Mouse (Mus musculus): ENCODE results near the gene Vwa1. TPM values are rescaled to one million over a fixed set of nuclear protein-coding genes. Genes with fewer than 3 reads are reported as not detected.

Gene Vwa1
- polyA plus RNA-seq, 1 experiment from 2014 or later: 10.0 TPM

GRCm38 (mm10) chr4:155762357-155762756 lies 12.1 kb downstream of the Vwa1 start:
- no peaks in the 10 kb centered on the region for H3K36me3 ChIP-seq (ENCODE audit: control insufficient read depth, insufficient read depth, low read length)
- peaks cover 10% of the 10 kb centered on the region for H3K4me1 ChIP-seq (replicated peaks; ENCODE audit: control insufficient read depth, insufficient read depth, low read length)
- H3K27me3 ChIP-seq (ENCODE audit: control insufficient read depth, insufficient read depth, low read length): no peaks in the 10 kb centered on the region
- no peak overlapping the region for H3K4me3 ChIP-seq (ENCODE audit: low read depth, low read length)
- no peaks in the 10 kb centered on the region for H3K9me3 ChIP-seq (ENCODE audit: control insufficient read depth, low read length)
- H3K4me2 ChIP-seq (ENCODE audit: low read depth, low read length, severe bottlenecking): no peak overlapping the region
- ATAC-seq (replicated peaks; ENCODE audit: low FRiP score) (no peak), DNase-seq (ENCODE audit: low spot score) (no peak)
- no peak overlapping the region for H3K27ac ChIP-seq (ENCODE audit: low read depth, low read length)
- 93% methylated on average over 3 of the region's 3 CpGs for WGBS
- no peak overlapping the region for H3K9ac ChIP-seq (ENCODE audit: low read length)

- H3K27ac ChIP-seq (ENCODE audit: low read depth, low read length): no peak overlapping the region
- H3K4me1 ChIP-seq (replicated peaks; ENCODE audit: control insufficient read depth, insufficient read depth, low read length): peaks cover 10% of the 10 kb centered on the region
- 3% methylated on average over 28 of the region's 28 CpGs for WGBS
- DNase-seq (ENCODE audit: low spot score) (no peak), ATAC-seq (replicated peaks; ENCODE audit: low FRiP score) (0 out of 2 replicates have a peak, but pooled peaks have one; percentile 2)
- peak overlapping the region; percentile 91 for H3K4me2 ChIP-seq (ENCODE audit: low read depth, low read length, severe bottlenecking)
- peak overlapping the region; percentile 76 for H3K9ac ChIP-seq (ENCODE audit: low read length)
- peak overlapping the region; percentile 81 for H3K4me3 ChIP-seq (ENCODE audit: low read depth, low read length)
- H3K36me3 ChIP-seq (ENCODE audit: control insufficient read depth, insufficient read depth, low read length): no peaks in the 10 kb centered on the region
- H3K27me3 ChIP-seq (ENCODE audit: control insufficient read depth, insufficient read depth, low read length): no peaks in the 10 kb centered on the region
- no peaks in the 10 kb centered on the region for H3K9me3 ChIP-seq (ENCODE audit: control insufficient read depth, low read length)
These were observed 13.0 kb downstream of the Vwa1 start for GRCm38 (mm10) chr4:155761356-155762099.

- H3K27ac ChIP-seq (ENCODE audit: low read depth, low read length): no peak within 1 kb of the TSS
- H3K9me3 ChIP-seq (ENCODE audit: control insufficient read depth, low read length): no peaks in the 10 kb centered on the region
- peak within 1 kb of the TSS; percentile 76 for H3K9ac ChIP-seq (ENCODE audit: low read length)
- 0% methylated on average over 68 of the region's 68 CpGs for WGBS
- H3K27me3 ChIP-seq (ENCODE audit: control insufficient read depth, insufficient read depth, low read length): no peaks in the 10 kb centered on the region
- DNase-seq (ENCODE audit: low spot score): peak; percentile 98
- peak within 1 kb of the TSS; percentile 81 for H3K4me3 ChIP-seq (ENCODE audit: low read depth, low read length)
- H3K36me3 ChIP-seq (ENCODE audit: control insufficient read depth, insufficient read depth, low read length): no peaks in the 10 kb centered on the region; the same call in 1 of the 2 replicates
- H3K4me2 ChIP-seq (ENCODE audit: low read depth, low read length, severe bottlenecking): peak within 1 kb of the TSS; percentile 91
- peaks cover 10% of the 10 kb centered on the region for H3K4me1 ChIP-seq (replicated peaks; ENCODE audit: control insufficient read depth, insufficient read depth, low read length)
- peak; percentile 97 for ATAC-seq (replicated peaks; ENCODE audit: low FRiP score)
These were observed 13.7 kb downstream of the Vwa1 start, which contains the start of gene Atad3a for GRCm38 (mm10) chr4:155760613-155761355. Gene Atad3a, minus strand, starts transcription at chr4:155761093.

- Histone ChIP-seq H3K27me3 (ENCODE audit: control insufficient read depth, insufficient read depth, low read length) (no peaks in the 10 kb centered on the region), H3K4me1 (replicated peaks; ENCODE audit: control insufficient read depth, insufficient read depth, low read length) (peaks cover 10% of the 10 kb centered on the region), H3K9ac (ENCODE audit: low read length) (peak overlapping the region; percentile 76), H3K9me3 (ENCODE audit: control insufficient read depth, low read length) (no peaks in the 10 kb centered on the region), H3K36me3 (ENCODE audit: control insufficient read depth, insufficient read depth, low read length) (peaks cover 3% of the 10 kb centered on the region; the same call in 1 of the 2 replicates), H3K27ac (ENCODE audit: low read depth, low read length) (no peak overlapping the region), H3K4me2 (ENCODE audit: low read depth, low read length, severe bottlenecking) (peak overlapping the region; percentile 62), H3K4me3 (ENCODE audit: low read depth, low read length) (peak overlapping the region; percentile 81)
- DNase-seq (ENCODE audit: low spot score) (no peak), ATAC-seq (replicated peaks; ENCODE audit: low FRiP score) (no peak)
- WGBS: 7% methylated on average over 10 of the region's 10 CpGs
These were observed 14.5 kb downstream of the Vwa1 start for GRCm38 (mm10) chr4:155759862-155760612.

GRCm38 (mm10) chr4:155757011-155757410 lies 17.5 kb downstream of the Vwa1 start:
- ATAC-seq (replicated peaks; ENCODE audit: low FRiP score) (no peak), DNase-seq (ENCODE audit: low spot score) (no peak)
- H3K9me3 ChIP-seq (ENCODE audit: control insufficient read depth, low read length): no peaks in the 10 kb centered on the region
- H3K36me3 ChIP-seq (ENCODE audit: control insufficient read depth, insufficient read depth, low read length): peaks cover 9% of the 10 kb centered on the region; the same call in 1 of the 2 replicates
- H3K4me2 ChIP-seq (ENCODE audit: low read depth, low read length, severe bottlenecking): no peak overlapping the region
- 95% methylated on average over 12 of the region's 12 CpGs for WGBS
- H3K27ac ChIP-seq (ENCODE audit: low read depth, low read length): no peak overlapping the region
- peaks cover 10% of the 10 kb centered on the region for H3K4me1 ChIP-seq (replicated peaks; ENCODE audit: control insufficient read depth, insufficient read depth, low read length)
- no peak overlapping the region for H3K4me3 ChIP-seq (ENCODE audit: low read depth, low read length)
- no peak overlapping the region for H3K9ac ChIP-seq (ENCODE audit: low read length)
- no peaks in the 10 kb centered on the region for H3K27me3 ChIP-seq (ENCODE audit: control insufficient read depth, insufficient read depth, low read length)

GRCm38 (mm10) chr4:155746575-155747490 lies 27.7 kb downstream of the Vwa1 start:
- Histone ChIP-seq H3K36me3 (ENCODE audit: control insufficient read depth, insufficient read depth, low read length) (peaks cover 9% of the 10 kb centered on the region), H3K9ac (ENCODE audit: low read length) (no peak overlapping the region), H3K4me3 (ENCODE audit: low read depth, low read length) (no peak overlapping the region), H3K4me1 (replicated peaks; ENCODE audit: control insufficient read depth, insufficient read depth, low read length) (no peaks in the 10 kb centered on the region), H3K9me3 (ENCODE audit: control insufficient read depth, low read length) (no peaks in the 10 kb centered on the region), H3K4me2 (ENCODE audit: low read depth, low read length, severe bottlenecking) (no peak overlapping the region), H3K27me3 (ENCODE audit: control insufficient read depth, insufficient read depth, low read length) (no peaks in the 10 kb centered on the region), H3K27ac (ENCODE audit: low read depth, low read length) (no peak overlapping the region)
- no peak for DNase-seq (ENCODE audit: low spot score)
- WGBS: 88% methylated on average over 17 of the region's 17 CpGs
- ATAC-seq (replicated peaks; ENCODE audit: low FRiP score): no peak

GRCm38 (mm10) chr4:155746036-155746548 lies 28.4 kb downstream of the Vwa1 start:
- WGBS: 86% methylated on average over 8 of the region's 8 CpGs
- H3K4me3 ChIP-seq (ENCODE audit: low read depth, low read length): no peak overlapping the region
- no peak for DNase-seq (ENCODE audit: low spot score)
- no peak overlapping the region for H3K4me2 ChIP-seq (ENCODE audit: low read depth, low read length, severe bottlenecking)
- no peaks in the 10 kb centered on the region for H3K4me1 ChIP-seq (replicated peaks; ENCODE audit: control insufficient read depth, insufficient read depth, low read length)
- H3K27ac ChIP-seq (ENCODE audit: low read depth, low read length): no peak overlapping the region
- H3K27me3 ChIP-seq (ENCODE audit: control insufficient read depth, insufficient read depth, low read length): no peaks in the 10 kb centered on the region
- no peak overlapping the region for H3K9ac ChIP-seq (ENCODE audit: low read length)
- no peak for ATAC-seq (replicated peaks; ENCODE audit: low FRiP score)
- no peaks in the 10 kb centered on the region for H3K9me3 ChIP-seq (ENCODE audit: control insufficient read depth, low read length)
- peaks cover 7% of the 10 kb centered on the region for H3K36me3 ChIP-seq (ENCODE audit: control insufficient read depth, insufficient read depth, low read length)

All from forebrain, embryonic 11.5 days (tissue).